ENCODE assay signal across 22 mouse cellular contexts in genomic region chr5:36103483-36103882, GRCm38 (mm10).
DNase-seq lines count a peak whose midpoint lies in the region; ATAC-seq and TF ChIP-seq lines count a peak whose summit lies in the region.
"Had no signal": no experiment of that assay in that cellular context is flagged by ENCODE, and none has a peak within 500 bp of the region (broad histone marks: within the 10 kb centered on the region; RNA-seq: fewer than 3 reads in every experiment).

No protein-coding gene starts in this region.

- peak; percentile 40 for TF ChIP-seq CTCF in heart, adult 2 months (IDR thresholded peaks at IDR 0.05)
- peak; percentile 29; the same call in 1 of the 2 replicates for TF ChIP-seq CTCF in lung, embryonic 14.5 days (IDR thresholded peaks at IDR 0.05; ENCODE audit: low read depth)

- DNase-seq in heart, adult 2 months: no peak
- no peak for DNase-seq in heart, postnatal 25 days (ENCODE audit: low spot score)
- no peak for DNase-seq in lung, embryonic 14.5 days
- no peak for DNase-seq in lung, postnatal 36 days
- peak; percentile 45 for DNase-seq in ES-CJ7 (ENCODE audit: low read depth, low spot score)
- DNase-seq in c-Kit-positive CD71-positive TER-119-positive erythroid progenitor cells, embryonic 14.5 days (ENCODE audit: low spot score): peak; percentile 9
- DNase-seq in kidney, postnatal 36 days: no peak
- no peak for DNase-seq in left cerebral cortex, adult 8-10 months (ENCODE audit: low spot score in 2 of 2)
- DNase-seq: adrenal gland, postnatal 36 days; cerebellum, adult 8-10 months; gastrocnemius, postnatal 10 days; kidney, adult 2 months; kidney, postnatal 14 days; layer of hippocampus, adult 9-11 months; lung, postnatal 4 days; retina, postnatal 1 day; right cerebral cortex, postnatal 4 days had no signal

- H3K4me3 ChIP-seq in heart, adult 2 months: no peak overlapping the region
- no peak overlapping the region for H3K4me3 ChIP-seq in lung, embryonic 14.5 days (ENCODE audit: low read depth, low read length)
- H3K4me3 ChIP-seq: embryonic facial prominence, embryonic 10.5 days; forebrain, embryonic 12.5 days; heart, embryonic 15.5 days; limb, embryonic 13.5 days had no signal

- 87% methylated on average over 2 of the region's 2 CpGs for WGBS in heart, adult 2 months
- WGBS in lung, embryonic 14.5 days: 90% methylated on average over 2 of the region's 2 CpGs

- no peak overlapping the region for H3K9ac ChIP-seq in heart, adult 2 months (ENCODE audit: low read depth, low read length)
- no peak overlapping the region for H3K9ac ChIP-seq in lung, embryonic 14.5 days
- H3K9ac ChIP-seq: forebrain, embryonic 12.5 days; heart, embryonic 15.5 days; limb, embryonic 13.5 days had no signal

- no peak for TF ChIP-seq EP300 in heart, adult 2 months (IDR thresholded peaks at IDR 0.05; ENCODE audit: insufficient read depth, low read depth, low read length)

- H3K4me2 ChIP-seq in lung, embryonic 14.5 days: no peak overlapping the region
- H3K4me2 ChIP-seq: forebrain, embryonic 12.5 days; heart, embryonic 15.5 days; limb, embryonic 13.5 days; midbrain, embryonic 11.5 days had no signal

- no peaks in the 10 kb centered on the region for H3K79me2 ChIP-seq in heart, adult 2 months (replicated peaks; ENCODE audit: control insufficient read depth, insufficient read depth, low read length)

- ATAC-seq in lung, embryonic 14.5 days (ENCODE audit: insufficient read depth): no peak

- no peaks in the 10 kb centered on the region; the same call in 1 of the 2 replicates for H3K4me1 ChIP-seq in heart, adult 2 months (ENCODE audit: control insufficient read depth, insufficient read depth, low read length)
- 0 out of 2 replicates have a peak, but pooled peaks cover 3% of the 10 kb centered on the region for H3K4me1 ChIP-seq in lung, embryonic 14.5 days (ENCODE audit: insufficient read depth)

- intact Hi-C loops in heart, adult 2 months (cut with DNase I): no loop called here
- intact Hi-C loops in heart, postnatal 25 days (cut with DNase I): no loop called here

- H3K9me3 ChIP-seq in lung, embryonic 14.5 days (ENCODE audit: low read depth, low read length): no peaks in the 10 kb centered on the region
- H3K9me3 ChIP-seq: forebrain, embryonic 12.5 days; heart, embryonic 15.5 days had no signal

- no peaks in the 10 kb centered on the region for H3K36me3 ChIP-seq in heart, adult 2 months (ENCODE audit: control insufficient read depth, insufficient read depth, low read length)
- no peaks in the 10 kb centered on the region for H3K36me3 ChIP-seq in lung, embryonic 14.5 days (ENCODE audit: insufficient read depth)
- H3K36me3 ChIP-seq: embryonic facial prominence, embryonic 10.5 days; forebrain, embryonic 12.5 days; heart, embryonic 15.5 days; limb, embryonic 13.5 days had no signal

- no peaks in the 10 kb centered on the region for H3K27me3 ChIP-seq in heart, adult 2 months (ENCODE audit: control insufficient read depth, insufficient read depth, low read length)
- no peaks in the 10 kb centered on the region for H3K27me3 ChIP-seq in lung, embryonic 14.5 days (ENCODE audit: insufficient read depth, low read length)
- H3K27me3 ChIP-seq: heart, embryonic 15.5 days; limb, embryonic 13.5 days had no signal

- no peak for TF ChIP-seq POLR2A in heart, adult 2 months (IDR thresholded peaks at IDR 0.05; ENCODE audit: insufficient read depth, low read depth, low read length)

- H3K27ac ChIP-seq in heart, adult 2 months: no peak overlapping the region
- H3K27ac ChIP-seq in lung, embryonic 14.5 days (ENCODE audit: low read depth): no peak overlapping the region
- H3K27ac ChIP-seq: embryonic facial prominence, embryonic 10.5 days; forebrain, embryonic 12.5 days; heart, embryonic 15.5 days; limb, embryonic 13.5 days had no signal

Comparison
In these comparisons a context has a peak if more than half of its experiments do, and no peak if none do; other contexts are left out.
1. DNase-seq: peak in ES-CJ7 (single experiment) and c-Kit-positive CD71-positive TER-119-positive erythroid progenitor cells, embryonic 14.5 days (single experiment); none in heart, adult 2 months (0 of 2), heart, postnatal 25 days (single experiment), lung, embryonic 14.5 days (single experiment), lung, postnatal 36 days (single experiment), kidney, postnatal 36 days (0 of 2) and left cerebral cortex, adult 8-10 months (0 of 2).